Mouse (Mus musculus) retina, postnatal 7 days (tissue): Measurements from ENCODE around the gene Fastkd5.
"Not testable (repeated sequence)": the region's sequence is repeated elsewhere in the genome, so short reads cannot be mapped to it uniquely, and the experiment has no call there.

Experiments used
- DNase-seq: peaks from one replicate; pipeline ENCODE4 v3.0.0-alpha.2; 2012; ENCODE audit warnings: low read depth, low spot score

The Fastkd5 gene

GRCm38 (mm10) chr2:130577632-130578031, 52.2 kb downstream of the Fastkd5 start:
- DNase-seq, result no peak

GRCm38 (mm10) chr2:130577021-130577420, 52.8 kb downstream of the Fastkd5 start:
- DNase-seq, result no peak

- DNase-seq, result not testable (repeated sequence)
These were observed 53.3 kb downstream of the Fastkd5 start for GRCm38 (mm10) chr2:130576564-130576963.

- no peak for DNase-seq
These were observed 54.0 kb downstream of the Fastkd5 start, which contains the start of gene Oxt for GRCm38 (mm10) chr2:130575873-130576272. Gene Oxt (plus strand): TSS chr2:130576173.

- no peak for DNase-seq
These were observed 54.9 kb downstream of the Fastkd5 start for GRCm38 (mm10) chr2:130574960-130575359.

- no peak for DNase-seq
These were observed 59.9 kb downstream of the Fastkd5 start for GRCm38 (mm10) chr2:130569926-130570325.

- DNase-seq, result no peak
These were observed 60.9 kb downstream of the Fastkd5 start for GRCm38 (mm10) chr2:130568921-130569320.

- no peak for DNase-seq
These were observed 64.8 kb downstream of the Fastkd5 start for GRCm38 (mm10) chr2:130564983-130565382.

- no peak for DNase-seq
These were observed 65.8 kb downstream of the Fastkd5 start for GRCm38 (mm10) chr2:130564063-130564462.
